Mouse (Mus musculus) left cerebral cortex, postnatal 4 days (tissue): ENCODE data around the gene Hsd17b7. TPM values are rescaled to one million over a fixed set of nuclear protein-coding genes. Genes with fewer than 3 reads are reported as not detected.

Experiments used
- total RNA-seq, 2 experiments: library from RNA; stranded (reverse); gene quantifications; 2 replicates each; pipeline ENCODE4 v1.2.3; 2021

The Hsd17b7 gene
- total RNA-seq, 2 experiments from 2014 or later = 25.3 to 26.9 TPM

Other genes with a start within 250 kb of the Hsd17b7 start
- 10 to 100 TPM; 88.6 to 95.3 TPM for gene Rgs4, start 221.6 kb downstream of the Hsd17b7 start, total RNA-seq
- gene Ccdc190, start 40.6 kb downstream of the Hsd17b7 start, total RNA-seq = 1 to 10 TPM; 5.8 to 6.3 TPM
- gene Ddr2, start 141.5 kb upstream of the Hsd17b7 start, total RNA-seq = 10 to 100 TPM in 1 of 2 experiments, 1 to 10 TPM in 1; 9.0 to 10.5 TPM
- 10 to 100 TPM; 53.1 to 57.7 TPM for gene Uap1, start 205.7 kb upstream of the Hsd17b7 start, total RNA-seq
- 10 to 100 TPM; 72.8 to 79.3 TPM for gene Uhmk1, start 246.2 kb upstream of the Hsd17b7 start, total RNA-seq